Mouse (Mus musculus) layer of hippocampus, adult 2 months (tissue): ENCODE measurements around the gene Uba1. TPM values are rescaled to one million over a fixed set of nuclear protein-coding genes. Genes with fewer than 3 reads are reported as not detected.
A peak's percentile ranks its signal among the peaks of the same experiment; 100 is the strongest.

ENCODE experiments used
- DNase-seq, 2 experiments: peaks; one replicate each; pipeline ENCODE4 v3.0.0; 2022; ENCODE audit warnings: low spot score in 2 of 2
- H3K27ac ChIP-seq: fragments of 200-600 bp; 2 replicates; pipeline ENCODE4 v1.8.1; 2022
- H3K4me3 ChIP-seq: fragments of 200-600 bp; 2 replicates; pipeline ENCODE4 v1.8.1; 2022; ENCODE audit warnings: mild to moderate bottlenecking
- CTCF ChIP-seq: fragments of 200-600 bp; conservative IDR thresholded peaks from 2 replicates; pipeline ENCODE4 v1.8.1; 2022; ENCODE audit warnings: antibody characterized with exemption, mild to moderate bottlenecking, moderate library complexity
- long read RNA-seq, 2 experiments: library from polyadenylated mRNA; stranded (forward); transcript quantifications; one replicate each; pipeline ENCODE4 v2.0.0; 2021; ENCODE audit warnings: borderline mapping rate in 2 of 2
- total RNA-seq, 2 experiments: library from RNA; stranded (reverse); gene quantifications; 2 replicates each; pipeline ENCODE4 v1.2.3; 2021

Gene Uba1
- 100 to 1,000 TPM; 345 to 375 TPM for total RNA-seq
- long read RNA-seq, experiment 1, full-length matches to known transcripts: 212 of 273 reads
- long read RNA-seq, experiment 1, partial matches to known transcripts: 54 of 273 reads
- long read RNA-seq, experiment 1, other reads (novel, unspliced or antisense): 7 of 273 reads
- long read RNA-seq, experiment 2, full-length matches to known transcripts: 281 of 362 reads
- long read RNA-seq, experiment 2, partial matches to known transcripts: 63 of 362 reads
- long read RNA-seq, experiment 2, other reads (novel, unspliced or antisense): 18 of 362 reads

GRCm38 (mm10) chrX:20658026-20658652 lies at the start of gene Uba1:
Gene Uba1, plus strand, starts transcription at chrX:20658326.
- peak within 1 kb of the TSS; percentile 64 for H3K4me3 ChIP-seq
- peak; percentile 78 to 87 for DNase-seq
- peak within 1 kb of the TSS; percentile 72; the same call in 1 of the 2 replicates for H3K27ac ChIP-seq
- TF ChIP-seq CTCF: no peak

DNA sequence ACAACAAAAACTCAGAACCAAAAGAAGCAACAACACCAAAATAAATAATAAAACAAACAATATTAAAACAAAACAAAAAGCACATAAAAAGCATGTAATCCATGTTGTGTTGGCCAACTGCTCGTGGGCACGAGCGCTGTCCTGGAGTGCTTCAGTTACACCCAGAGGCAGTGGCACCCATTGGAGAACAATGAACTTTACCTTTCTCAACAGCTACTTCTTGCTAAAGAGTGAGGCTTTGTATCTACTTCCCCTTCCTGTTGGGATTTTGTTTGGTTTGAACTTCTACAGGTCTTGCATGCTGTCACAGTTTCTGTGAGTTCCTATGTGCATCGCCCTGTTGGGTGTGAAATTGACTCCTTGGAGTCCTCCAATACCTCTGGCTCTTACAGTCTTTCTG lies 49.6 kb upstream of the Uba1 start:
- no peak for DNase-seq
- TF ChIP-seq CTCF: no peak
- no peak overlapping the region for H3K27ac ChIP-seq
- H3K4me3 ChIP-seq: no peak overlapping the region

DNA sequence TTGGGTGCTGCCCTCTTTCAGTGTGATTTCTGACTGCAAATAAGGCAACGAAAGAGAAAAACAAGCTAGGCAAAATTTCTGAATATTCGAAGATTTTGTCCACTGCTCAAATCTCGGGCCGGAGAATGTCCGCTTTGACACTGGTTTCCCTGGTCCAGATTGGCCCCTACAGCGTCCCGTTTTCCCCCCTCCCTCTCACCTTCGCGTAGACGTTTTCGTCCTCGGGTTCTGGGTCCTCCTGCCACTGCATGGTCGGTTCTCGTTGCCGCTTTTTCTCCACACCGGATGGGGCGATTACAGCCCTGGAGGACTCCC lies 41.3 kb upstream of the Uba1 start:
- peak in 1 of 2 experiments; percentile 13 for DNase-seq
- Histone ChIP-seq H3K27ac (peak overlapping the region; percentile 95), H3K4me3 (peak overlapping the region; percentile 69)
- no peak for TF ChIP-seq CTCF

- H3K4me3 ChIP-seq: peak within 1 kb of the TSS; percentile 69
- H3K27ac ChIP-seq: peak within 1 kb of the TSS; percentile 95
- no peak for TF ChIP-seq CTCF
- DNase-seq: peak; percentile 68 to 86
Measured at GRCm38 (mm10) chrX:20617176-20617902, 40.8 kb upstream of the Uba1 start, which contains the start of the genes Rbm10 and Ndufb11. Gene Rbm10, plus strand, starts transcription at chrX:20617503. Gene Ndufb11, minus strand, starts transcription at chrX:20617619.

- Histone ChIP-seq H3K27ac (peak overlapping the region; percentile 95), H3K4me3 (peak overlapping the region; percentile 69)
- DNase-seq: peak in 1 of 2 experiments; percentile 39
- no peak for TF ChIP-seq CTCF
Measured at GRCm38 (mm10) chrX:20617903-20618399, 40.2 kb upstream of the Uba1 start.

DNA sequence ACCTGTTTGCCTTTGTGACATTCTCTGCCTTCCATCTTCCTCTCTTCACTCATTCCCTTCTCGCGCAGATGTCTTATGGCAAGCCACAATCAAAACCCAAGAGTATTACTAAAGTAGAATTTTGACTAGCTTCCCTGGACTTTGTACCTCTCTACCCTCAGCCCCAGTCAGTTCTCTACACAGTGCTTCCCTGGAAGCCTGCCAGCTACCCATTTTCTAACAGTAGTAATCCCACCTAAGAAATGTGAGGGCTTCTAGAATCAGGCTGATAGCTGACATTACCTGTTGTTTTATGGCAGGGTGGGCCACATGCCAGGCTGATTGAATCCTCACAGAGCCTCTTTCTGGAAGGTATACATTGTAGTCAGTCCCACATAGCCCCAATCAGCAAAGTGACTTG lies 20.0 kb upstream of the Uba1 start:
- no peak for DNase-seq
- Histone ChIP-seq H3K27ac (no peak overlapping the region), H3K4me3 (no peak overlapping the region)
- TF ChIP-seq CTCF: no peak

GRCm38 (mm10) chrX:20644780-20645179 lies 13.3 kb upstream of the Uba1 start:
- no peak for TF ChIP-seq CTCF
- Histone ChIP-seq H3K27ac (no peak overlapping the region), H3K4me3 (no peak overlapping the region)
- DNase-seq: no peak

DNA sequence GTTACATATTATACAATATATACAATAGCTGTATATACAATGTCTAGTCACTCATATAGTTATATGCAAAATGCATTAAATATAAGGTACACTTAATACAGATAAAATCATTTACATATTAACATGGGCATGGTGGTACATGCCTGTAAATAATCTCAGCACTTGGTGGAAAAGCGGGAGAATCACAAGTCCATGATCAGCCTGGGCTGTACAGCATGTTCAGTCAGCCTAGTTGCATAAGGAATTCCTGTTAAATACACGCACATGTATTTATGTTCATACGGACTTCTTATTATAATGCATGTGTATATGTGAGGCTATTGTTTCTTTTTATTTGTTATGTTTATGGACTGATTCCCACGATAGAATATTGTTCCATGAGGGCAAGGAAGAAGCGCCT lies 533 bp upstream of the Uba1 start:
- TF ChIP-seq CTCF: no peak
- Histone ChIP-seq H3K27ac (no peak overlapping the region; the same call in 1 of the 2 replicates), H3K4me3 (peak overlapping the region; percentile 64)
- DNase-seq: no peak

DNA sequence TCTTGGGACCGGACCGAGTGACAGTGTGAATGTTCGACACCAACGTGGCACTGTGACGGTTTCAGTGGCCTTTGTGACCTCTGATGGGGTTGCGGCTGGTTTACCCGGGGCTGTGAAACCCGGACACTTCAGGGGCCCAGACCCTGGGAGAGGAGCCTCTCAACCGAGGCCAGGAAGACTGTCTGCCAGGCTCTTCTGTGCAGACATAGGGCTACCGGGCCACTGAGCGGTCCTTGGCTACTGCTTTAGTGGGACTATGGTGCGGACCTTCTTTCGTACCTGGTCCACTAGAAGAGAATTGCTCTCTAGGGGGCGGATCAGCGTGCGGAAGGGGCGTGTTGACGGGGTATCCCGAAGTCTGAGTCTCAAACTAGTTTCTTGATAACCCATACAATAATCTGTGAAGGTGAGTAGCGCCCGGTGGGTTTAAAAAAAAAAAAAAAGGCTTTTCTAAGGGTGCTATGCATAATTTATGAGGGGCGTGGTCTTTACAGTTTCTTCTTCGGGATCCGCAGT lies 823 bp downstream of the Uba1 start:
- no peak for DNase-seq
- H3K4me3 ChIP-seq: peak overlapping the region; percentile 64
- no peak overlapping the region for H3K27ac ChIP-seq
- TF ChIP-seq CTCF: no peak

DNA sequence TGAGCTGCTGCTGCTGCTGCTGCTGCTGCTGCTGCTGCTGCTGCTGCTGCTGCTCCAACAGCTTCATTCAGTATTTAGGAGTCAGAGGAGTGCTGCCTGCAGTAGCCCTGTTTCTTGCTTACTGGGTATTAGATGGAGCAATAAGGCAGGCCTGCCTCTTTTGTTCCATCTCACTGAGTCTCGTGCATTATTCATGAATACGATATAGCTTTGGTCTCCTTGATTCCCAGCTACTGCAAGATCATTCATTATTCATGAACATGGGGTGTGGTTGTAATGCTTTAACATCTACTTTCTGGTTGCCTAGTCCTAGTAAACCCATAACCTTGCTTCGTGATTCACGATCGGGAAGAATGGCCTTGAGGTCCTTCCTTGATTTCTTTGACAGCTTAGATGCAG lies 4.2 kb downstream of the Uba1 start:
- no peak for TF ChIP-seq CTCF

DNA sequence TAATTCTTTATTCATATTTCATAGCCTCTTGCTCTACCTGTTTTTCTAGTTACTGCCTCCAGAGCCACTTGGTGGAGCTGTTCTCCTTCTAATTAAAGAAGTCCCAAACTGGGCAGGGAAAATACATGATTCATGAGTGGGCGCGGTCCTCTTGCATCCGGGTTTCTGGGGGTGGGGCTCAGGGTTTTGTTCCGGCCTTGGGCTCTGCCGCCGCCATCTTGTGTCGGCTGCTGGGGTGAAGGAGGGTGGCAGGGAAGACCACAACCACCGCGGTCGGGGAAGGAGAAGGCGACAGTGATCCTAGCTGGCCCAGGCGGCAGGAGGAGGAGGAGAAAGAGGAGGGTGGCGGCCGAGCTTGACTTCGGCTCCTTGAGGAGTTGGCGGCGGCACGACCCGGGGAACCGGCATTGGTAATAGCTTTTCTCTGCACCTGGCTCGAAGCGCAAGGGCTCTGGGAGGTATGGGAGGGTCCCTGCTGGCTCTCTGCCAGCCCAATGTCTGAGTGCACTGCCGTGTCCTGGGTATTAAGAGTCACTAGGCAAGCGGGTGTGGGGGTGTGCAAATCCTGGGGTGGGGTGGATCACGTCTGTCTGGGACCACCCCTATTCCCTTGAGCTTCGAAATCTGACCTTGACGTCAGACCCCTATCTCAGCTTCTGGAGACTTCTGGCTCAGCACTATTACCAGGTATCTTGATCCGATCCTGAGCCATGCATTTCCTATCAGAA lies 4.8 kb downstream of the Uba1 start:
- TF ChIP-seq CTCF: peak; percentile 80
- H3K27ac ChIP-seq: peak overlapping the region; percentile 94
- H3K4me3 ChIP-seq: peak overlapping the region; percentile 75
- peak; percentile 80 to 87 for DNase-seq

More for the DNA sequence above, 4.2 kb downstream of the Uba1 start:
- Histone ChIP-seq H3K27ac (no peak overlapping the region), H3K4me3 (no peak overlapping the region)
- DNase-seq: no peak

- DNase-seq: peak in 1 of 2 experiments; percentile 12
- TF ChIP-seq CTCF: no peak
- Histone ChIP-seq H3K27ac (peak overlapping the region; percentile 94), H3K4me3 (peak overlapping the region; percentile 75)
Measured at GRCm38 (mm10) chrX:20663444-20663790, 5.3 kb downstream of the Uba1 start.
